Mouse (Mus musculus): ENCODE measurements around the gene Plekha1.

The Plekha1 gene

GRCm38 (mm10) chr7:130865613-130866591 is at the start of gene Plekha1:
Plekha1 (plus strand) TSS chr7:130865756.
- DNase-seq: peak; percentile 97

GRCm38 (mm10) chr7:130816243-130816642 is 49.3 kb upstream of the Plekha1 start:
- no peak for DNase-seq

- DNase-seq: no peak
Measured at GRCm38 (mm10) chr7:130818813-130819212, 46.7 kb upstream of the Plekha1 start.

GRCm38 (mm10) chr7:130819624-130820023 is 45.9 kb upstream of the Plekha1 start:
- no peak for DNase-seq

GRCm38 (mm10) chr7:130823992-130824391 is 41.6 kb upstream of the Plekha1 start:
- DNase-seq: no peak

GRCm38 (mm10) chr7:130826343-130826742 is 39.2 kb upstream of the Plekha1 start:
- DNase-seq: no peak

GRCm38 (mm10) chr7:130827431-130827830 is 38.1 kb upstream of the Plekha1 start:
- DNase-seq: peak; percentile 17 to 23

- DNase-seq: peak; percentile 2 to 7
Measured at GRCm38 (mm10) chr7:130827844-130828403, 37.6 kb upstream of the Plekha1 start.

GRCm38 (mm10) chr7:130828475-130828874 is 37.1 kb upstream of the Plekha1 start:
- DNase-seq: peak; percentile 29 to 30

- DNase-seq: no peak
Measured at GRCm38 (mm10) chr7:130831586-130831985, 34.0 kb upstream of the Plekha1 start.

GRCm38 (mm10) chr7:130834299-130834698 is 31.3 kb upstream of the Plekha1 start:
- peak; percentile 40 to 45 for DNase-seq

GRCm38 (mm10) chr7:130834958-130835861 is 30.3 kb upstream of the Plekha1 start:
- DNase-seq: no peak

- DNase-seq: no peak
Measured at GRCm38 (mm10) chr7:130836066-130836465, 29.5 kb upstream of the Plekha1 start.

- DNase-seq: no peak
Measured at GRCm38 (mm10) chr7:130837941-130838657, 27.5 kb upstream of the Plekha1 start.

- DNase-seq: no peak
Measured at GRCm38 (mm10) chr7:130838658-130839025, 26.9 kb upstream of the Plekha1 start.

GRCm38 (mm10) chr7:130839380-130840100 is 26.0 kb upstream of the Plekha1 start:
- no peak for DNase-seq

GRCm38 (mm10) chr7:130847164-130847718 is 18.3 kb upstream of the Plekha1 start:
- DNase-seq: peak in 1 of 2 experiments; percentile 12

- DNase-seq: no peak
Measured at GRCm38 (mm10) chr7:130854684-130855292, 10.8 kb upstream of the Plekha1 start.

GRCm38 (mm10) chr7:130855681-130856080 is 9.9 kb upstream of the Plekha1 start:
- no peak for DNase-seq

GRCm38 (mm10) chr7:130857973-130858372 is 7.6 kb upstream of the Plekha1 start:
- peak in 1 of 2 experiments; percentile 9 for DNase-seq

GRCm38 (mm10) chr7:130859926-130860325 is 5.6 kb upstream of the Plekha1 start:
- no peak for DNase-seq

All from B cell, adult 2 months (primary cell).